Mouse (Mus musculus) G1E (cell line): ENCODE data around the gene Limd2. TPM values are rescaled to one million over a fixed set of nuclear protein-coding genes. Genes with fewer than 3 reads are reported as not detected.
A peak's percentile ranks its signal among the peaks of the same experiment; 100 is the strongest.

Experiments used
- ATAC-seq: 2 replicates; pipeline ENCODE4 v1.8.0; 2016; ENCODE audit warnings: mild to moderate bottlenecking; ENCODE audit not compliant: insufficient number of reproducible peaks, poor library complexity, low FRiP score, severe bottlenecking; ENCODE audit errors: extremely low read depth
- DNase-seq: peaks from one replicate; pipeline ENCODE4 v3.0.0; 2012; ENCODE audit warnings: low spot score
- H3K27me3 ChIP-seq: 2 replicates; pipeline ENCODE4 v1.6.1; 2012; ENCODE audit warnings: mild to moderate bottlenecking, low read length, inconsistent platforms; ENCODE audit not compliant: insufficient read depth
- H3K36me3 ChIP-seq: replicated peaks from 2 replicates; pipeline ENCODE3; 2012; ENCODE audit warnings: mild to moderate bottlenecking, inconsistent platforms
- H3K4me1 ChIP-seq: 2 replicates; pipeline ENCODE4 v1.6.1; 2012; ENCODE audit warnings: low read depth, low read length, inconsistent platforms, mixed read lengths; ENCODE audit not compliant: insufficient read depth
- H3K4me3 ChIP-seq: 2 replicates; pipeline ENCODE4 v1.5.1; 2012; ENCODE audit warnings: low read depth, mild to moderate bottlenecking, inconsistent platforms, low read length, moderate library complexity, mixed read lengths
- H3K9me3 ChIP-seq: replicated peaks from 2 replicates; pipeline ENCODE4 v1.6.1; 2012; ENCODE audit warnings: inconsistent platforms
- CTCF ChIP-seq: IDR thresholded peaks from 2 replicates; pipeline ENCODE4 v1.5.1; 2012; ENCODE audit warnings: low read depth, low read length, inconsistent platforms, mixed read lengths
- GATA1 ChIP-seq: IDR thresholded peaks from 2 replicates; pipeline ENCODE4 v1.6.1; 2012; ENCODE audit warnings: borderline replicate concordance, low read length, inconsistent platforms, mixed read lengths
- GATA2 ChIP-seq: IDR thresholded peaks from 2 replicates; pipeline ENCODE4 v1.6.1; 2012; ENCODE audit warnings: low read depth, low read length, inconsistent platforms, borderline replicate concordance
- POLR2AphosphoS5 ChIP-seq: IDR thresholded peaks from 2 replicates; pipeline ENCODE4 v1.6.1; 2012; ENCODE audit warnings: low read depth, low read length, inconsistent platforms; ENCODE audit not compliant: insufficient replicate concordance
- TAL1 ChIP-seq: conservative IDR thresholded peaks from 2 replicates; pipeline ENCODE4 v1.6.1; 2012; ENCODE audit warnings: low read depth, low read length, inconsistent platforms, mixed read lengths
- polyA plus RNA-seq: library from polyadenylated mRNA; stranded (reverse); fragments of >175 nt; gene quantifications from 2 replicates; pipeline ENCODE4 v1.2.3, GENCODE M21; 2012
- total RNA-seq, 2 experiments: library from RNA; stranded (forward) in 1 of 2; stranded (reverse) in 1 of 2; fragments of 200-1000 nt in 1 of 2; fragments of >200 nt in 1 of 2; fragmentation: Nextera tagmentation in 1 of 2; gene quantifications; 2 replicates each; pipeline ENCODE4 v1.2.3; 2014 to 2017

Gene Limd2
- total and polyA plus RNA-seq, 3 experiments: 77.5 to 365 (median 309) TPM

- Histone ChIP-seq H3K9me3 (no peaks in the 10 kb centered on the region), H3K36me3 (peaks cover 73% of the 10 kb centered on the region), H3K4me3 (peak overlapping the region; percentile 83), H3K4me1 (peaks cover 59% of the 10 kb centered on the region), H3K27me3 (peaks cover 3% of the 10 kb centered on the region; the same call in 1 of the 2 replicates)
- ATAC-seq (no peak), DNase-seq (no peak)
- TF ChIP-seq GATA1 (no peak), GATA2 (no peak), CTCF (0 out of 2 replicates have a peak, but pooled peaks have one; percentile 11)
Measured at GRCm38 (mm10) chr11:106158081-106158929, 2.4 kb downstream of the Limd2 start.

- H3K36me3 ChIP-seq: peaks cover 78% of the 10 kb centered on the region
- ATAC-seq: no peak
- H3K27me3 ChIP-seq: peaks cover 3% of the 10 kb centered on the region; the same call in 1 of the 2 replicates
- peaks cover 59% of the 10 kb centered on the region for H3K4me1 ChIP-seq
- no peak overlapping the region; the same call in 1 of the 2 replicates for H3K4me3 ChIP-seq
- DNase-seq: no peak
- no peaks in the 10 kb centered on the region for H3K9me3 ChIP-seq
- no peak for TF ChIP-seq TAL1
- no peak for TF ChIP-seq GATA2
- no peak for TF ChIP-seq POLR2AphosphoS5
- no peak for TF ChIP-seq GATA1
- no peak for TF ChIP-seq CTCF
Measured at GRCm38 (mm10) chr11:106157154-106157553, 3.5 kb downstream of the Limd2 start.

- TF ChIP-seq GATA2 (no peak), POLR2AphosphoS5 (0 out of 2 replicates have a peak, but pooled peaks have one; percentile 12), CTCF (no peak)
- Histone ChIP-seq H3K4me3 (no peak overlapping the region; the same call in 1 of the 2 replicates), H3K36me3 (peaks cover 82% of the 10 kb centered on the region), H3K4me1 (peaks cover 57% of the 10 kb centered on the region), H3K27me3 (peaks cover 3% of the 10 kb centered on the region; the same call in 1 of the 2 replicates), H3K9me3 (no peaks in the 10 kb centered on the region)
- DNase-seq (no peak), ATAC-seq (no peak)
Measured at GRCm38 (mm10) chr11:106156257-106156656, 4.4 kb downstream of the Limd2 start.

GRCm38 (mm10) chr11:106155761-106156160 lies 4.9 kb downstream of the Limd2 start:
- Histone ChIP-seq H3K9me3 (no peaks in the 10 kb centered on the region), H3K4me3 (no peak overlapping the region), H3K27me3 (no peaks in the 10 kb centered on the region), H3K4me1 (peaks cover 52% of the 10 kb centered on the region), H3K36me3 (peaks cover 84% of the 10 kb centered on the region)
- ATAC-seq (no peak), DNase-seq (no peak)
- no peak for TF ChIP-seq GATA2
- no peak for TF ChIP-seq CTCF
- TF ChIP-seq GATA1: no peak
- TF ChIP-seq POLR2AphosphoS5: no peak
- TF ChIP-seq TAL1: no peak

- no peak for ATAC-seq
- Histone ChIP-seq H3K4me1 (peaks cover 47% of the 10 kb centered on the region), H3K27me3 (no peaks in the 10 kb centered on the region), H3K9me3 (no peaks in the 10 kb centered on the region), H3K36me3 (peaks cover 94% of the 10 kb centered on the region), H3K4me3 (no peak overlapping the region)
- TF ChIP-seq GATA2: no peak
- no peak for DNase-seq
Measured at GRCm38 (mm10) chr11:106154770-106155169, 5.9 kb downstream of the Limd2 start.

- DNase-seq (no peak), ATAC-seq (no peak)
- Histone ChIP-seq H3K27me3 (no peaks in the 10 kb centered on the region), H3K36me3 (peaks cover 99% of the 10 kb centered on the region), H3K9me3 (no peaks in the 10 kb centered on the region), H3K4me3 (no peak overlapping the region), H3K4me1 (peaks cover 45% of the 10 kb centered on the region)
- TF ChIP-seq TAL1: no peak
- no peak for TF ChIP-seq GATA1
Measured at GRCm38 (mm10) chr11:106154091-106154490, 6.6 kb downstream of the Limd2 start.

- TF ChIP-seq CTCF (no peak), POLR2AphosphoS5 (no peak), GATA1 (no peak), GATA2 (no peak), TAL1 (no peak)
- ATAC-seq (no peak), DNase-seq (no peak)
- no peak overlapping the region for H3K4me3 ChIP-seq
- peaks cover 96% of the 10 kb centered on the region for H3K36me3 ChIP-seq
- H3K4me1 ChIP-seq: peaks cover 25% of the 10 kb centered on the region
- no peaks in the 10 kb centered on the region for H3K9me3 ChIP-seq
- no peaks in the 10 kb centered on the region for H3K27me3 ChIP-seq
Measured at GRCm38 (mm10) chr11:106152132-106152531, 8.5 kb downstream of the Limd2 start.
